Mouse (Mus musculus): ENCODE data around the gene Ube2o. TPM values are rescaled to one million over a fixed set of nuclear protein-coding genes. Genes with fewer than 3 reads are reported as not detected.

The Ube2o gene
- polyA plus RNA-seq, 1 experiment from 2014 or later: 22.4 TPM

Other genes with a start within 250 kb of the Ube2o start
- gene Foxj1, start 246.0 kb downstream of the Ube2o start, polyA plus RNA-seq (2015; fragmentation: Nextera tagmentation; extraction: Ambion mirVana): 9.5 and 14.7 TPM in 2 replicates
- 53.4 and 55.6 TPM in 2 replicates for gene Rnf157, start 168.4 kb downstream of the Ube2o start, polyA plus RNA-seq (2015; fragmentation: Nextera tagmentation; extraction: Ambion mirVana)
- gene Ubald2, start 147.4 kb downstream of the Ube2o start, polyA plus RNA-seq (2015; fragmentation: Nextera tagmentation; extraction: Ambion mirVana): 58.8 and 59.5 TPM in 2 replicates
- gene Qrich2, start 115.2 kb downstream of the Ube2o start, polyA plus RNA-seq (2015; fragmentation: Nextera tagmentation; extraction: Ambion mirVana): not detected in 2 replicates
- gene Prpsap1, start 87.2 kb downstream of the Ube2o start, polyA plus RNA-seq (2015; fragmentation: Nextera tagmentation; extraction: Ambion mirVana): 193 and 201 TPM in 2 replicates
- gene Sphk1, start 50.5 kb downstream of the Ube2o start, polyA plus RNA-seq (2015; fragmentation: Nextera tagmentation; extraction: Ambion mirVana): 2.2 and 2.4 TPM in 2 replicates
- 0.15 TPM in 1 of 2 replicates, not detected in the other for gene Aanat, start 5.0 kb upstream of the Ube2o start, polyA plus RNA-seq (2015; fragmentation: Nextera tagmentation; extraction: Ambion mirVana)
- 1.3 and 1.4 TPM in 2 replicates for gene Rhbdf2, start 45.6 kb upstream of the Ube2o start, polyA plus RNA-seq (2015; fragmentation: Nextera tagmentation; extraction: Ambion mirVana)
- gene Prcd, start 72.1 kb upstream of the Ube2o start, polyA plus RNA-seq (2015; fragmentation: Nextera tagmentation; extraction: Ambion mirVana): 2.0 and 2.4 TPM in 2 replicates
- 15.8 and 16.4 TPM in 2 replicates for gene Cygb, start 72.9 kb upstream of the Ube2o start, polyA plus RNA-seq (2015; fragmentation: Nextera tagmentation; extraction: Ambion mirVana)
- gene St6galnac1, start 194.1 kb upstream of the Ube2o start, polyA plus RNA-seq (2015; fragmentation: Nextera tagmentation; extraction: Ambion mirVana): not detected in 2 replicates
- gene Mxra7, start 246.6 kb upstream of the Ube2o start, polyA plus RNA-seq (2015; fragmentation: Nextera tagmentation; extraction: Ambion mirVana): 7.6 and 10.7 TPM in 2 replicates

All from forebrain, embryonic 15.5 days (tissue).